ENCODE assay signal across 15 mouse cellular contexts in genomic region chr4:21772306-21772705, GRCm38 (mm10).
"Had no signal": no experiment of that assay in that cellular context is flagged by ENCODE, and none has a peak within 500 bp of the region (broad histone marks: within the 10 kb centered on the region; RNA-seq: fewer than 3 reads in every experiment).

No protein-coding gene starts in this region.

- H3K36me3 ChIP-seq: kidney, embryonic 15.5 days; limb, embryonic 10.5 days; liver, embryonic 15.5 days; neural tube, embryonic 13.5 days had no signal

- H3K27ac ChIP-seq: kidney, embryonic 15.5 days; left cerebral cortex, adult 2 months; limb, embryonic 10.5 days; liver, embryonic 15.5 days; neural tube, embryonic 13.5 days; stomach, postnatal 0 days had no signal

- H3K9me3 ChIP-seq: kidney, embryonic 15.5 days; limb, embryonic 10.5 days; liver, embryonic 15.5 days; neural tube, embryonic 13.5 days had no signal

- H3K4me2 ChIP-seq: kidney, embryonic 15.5 days; liver, embryonic 11.5 days; liver, embryonic 15.5 days; neural tube, embryonic 13.5 days had no signal

- H3K27me3 ChIP-seq: kidney, embryonic 15.5 days; liver, embryonic 15.5 days; neural tube, embryonic 13.5 days had no signal

- H3K9ac ChIP-seq: kidney, embryonic 15.5 days; liver, embryonic 15.5 days; neural tube, embryonic 13.5 days had no signal

- DNase-seq: kidney, postnatal 14 days; lung, adult 2 months; lung, postnatal 36 days; midbrain, embryonic 14.5 days; retina, postnatal 1 day; thymus, adult 18-20 months; thymus, postnatal 14 days had no signal

- H3K4me3 ChIP-seq: kidney, embryonic 15.5 days; left cerebral cortex, adult 2 months; limb, embryonic 10.5 days; liver, embryonic 15.5 days; myocyte; neural tube, embryonic 13.5 days had no signal
